ENCODE assay signal across 12 mouse cellular contexts in the genomic region with DNA sequence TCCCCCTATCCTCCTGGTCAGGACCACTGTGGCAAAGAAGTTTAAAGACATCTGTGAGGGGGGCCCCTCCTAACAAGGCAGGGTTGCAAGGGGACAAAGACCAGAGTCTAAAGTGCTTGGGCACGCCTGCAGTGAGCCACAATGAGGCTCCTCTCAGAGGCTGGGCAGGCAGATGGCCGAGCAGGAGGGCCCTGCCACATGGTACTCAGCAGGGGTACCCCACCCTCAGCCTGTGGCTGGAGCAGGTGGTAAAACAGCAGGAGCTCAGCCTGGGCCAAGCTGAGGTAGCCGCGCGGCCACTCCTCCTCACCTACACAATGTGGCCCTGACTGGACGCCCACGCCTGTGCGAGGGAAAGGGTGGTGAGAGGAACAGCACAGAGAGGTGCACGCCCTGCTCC.
DNase-seq lines count a peak whose midpoint lies in the region; ATAC-seq and TF ChIP-seq lines count a peak whose summit lies in the region.
"Had no signal": no experiment of that assay in that cellular context is flagged by ENCODE, and none has a peak within 500 bp of the region (broad histone marks: within the 10 kb centered on the region; RNA-seq: fewer than 3 reads in every experiment).

No protein-coding gene starts in this region.

- no peak for TF ChIP-seq CTCF in G1E (IDR thresholded peaks at IDR 0.05; ENCODE audit: low read depth, low read length)

- DNase-seq in G1E (ENCODE audit: low spot score), result no peak
- DNase-seq in cerebellum, adult 9-10 months, result peak; percentile 94
- peak; percentile 59 for DNase-seq in midbrain, embryonic 10.5 days (ENCODE audit: low spot score)
- no peak for DNase-seq in thymus, postnatal 25 days
- no peak for DNase-seq in lung, adult 18-20 months
- DNase-seq in heart, adult 18-20 months, result no peak
- DNase-seq in layer of hippocampus, postnatal 14 days (ENCODE audit: low spot score in 2 of 2), result no peak
- DNase-seq: gastrocnemius, adult 2 months; kidney, adult 9 months; right cerebral cortex, postnatal 4 days had no signal

- H3K9ac ChIP-seq in forebrain, embryonic 15.5 days (replicated peaks), result no peak overlapping the region

- no peak overlapping the region for H3K4me2 ChIP-seq in forebrain, embryonic 15.5 days (replicated peaks)

- peak overlapping the region; percentile 96 for H3K27ac ChIP-seq in forebrain, embryonic 15.5 days (replicated peaks)
- peak overlapping the region; percentile 83 for H3K27ac ChIP-seq in midbrain, embryonic 10.5 days (replicated peaks)
- H3K27ac ChIP-seq: gastrocnemius, adult 2 months; macrophage had no signal

- H3K4me3 ChIP-seq in G1E (ENCODE audit: low read depth, low read length), result peak overlapping the region; percentile 44; the same call in 1 of the 2 replicates
- H3K4me3 ChIP-seq in forebrain, embryonic 15.5 days, result no peak overlapping the region
- H3K4me3 ChIP-seq in midbrain, embryonic 10.5 days, result no peak overlapping the region
- H3K4me3 ChIP-seq: gastrocnemius, adult 2 months had no signal

- no peaks in the 10 kb centered on the region for H3K4me1 ChIP-seq in G1E (ENCODE audit: insufficient read depth, low read depth, low read length)
- peaks cover 26% of the 10 kb centered on the region for H3K4me1 ChIP-seq in forebrain, embryonic 15.5 days
- peaks cover 30% of the 10 kb centered on the region for H3K4me1 ChIP-seq in midbrain, embryonic 10.5 days

- H3K36me3 ChIP-seq in G1E (replicated peaks), result no peaks in the 10 kb centered on the region
- peaks cover 49% of the 10 kb centered on the region for H3K36me3 ChIP-seq in forebrain, embryonic 15.5 days
- peaks cover 59% of the 10 kb centered on the region for H3K36me3 ChIP-seq in midbrain, embryonic 10.5 days

- no peak for ATAC-seq in G1E (ENCODE audit: extremely low read depth, insufficient number of reproducible peaks, low FRiP score, poor library complexity, severe bottlenecking)
- peak; percentile 73 for ATAC-seq in forebrain, embryonic 15.5 days (replicated peaks)

- H3K9me3 ChIP-seq in G1E (replicated peaks), result peaks cover 89% of the 10 kb centered on the region
- H3K9me3 ChIP-seq in forebrain, embryonic 15.5 days, result no peaks in the 10 kb centered on the region
- H3K9me3 ChIP-seq in midbrain, embryonic 10.5 days (replicated peaks), result peaks cover 7% of the 10 kb centered on the region

- 27% methylated on average over 9 of the region's 9 CpGs for WGBS in forebrain, embryonic 15.5 days
- WGBS in midbrain, embryonic 10.5 days, result 57% methylated on average over 9 of the region's 9 CpGs

- no peaks in the 10 kb centered on the region for H3K27me3 ChIP-seq in G1E (ENCODE audit: insufficient read depth, low read length)
- H3K27me3 ChIP-seq in forebrain, embryonic 15.5 days, result no peaks in the 10 kb centered on the region
- H3K27me3 ChIP-seq in midbrain, embryonic 10.5 days (ENCODE audit: low read depth, poor library complexity, severe bottlenecking), result no peaks in the 10 kb centered on the region

Comparison
In these comparisons a context has a peak if more than half of its experiments do, and no peak if none do; other contexts are left out.
1. DNase-seq: peak in cerebellum, adult 9-10 months (single experiment) and midbrain, embryonic 10.5 days (single experiment); none in G1E (single experiment), thymus, postnatal 25 days (single experiment), lung, adult 18-20 months (0 of 2), heart, adult 18-20 months (0 of 2) and layer of hippocampus, postnatal 14 days (0 of 2).